Mouse (Mus musculus): Measurements from ENCODE around the gene Vstm2l. TPM values are rescaled to one million over a fixed set of nuclear protein-coding genes. Genes with fewer than 3 reads are reported as not detected.

Vstm2l gene
- total RNA-seq (2023) = not detected in 2 replicates

GRCm38 (mm10) chr2:157914105-157914764 is at the start of gene Vstm2l:
Vstm2l (plus strand) TSS chr2:157914653.

Other genes with a start within 250 kb of the Vstm2l start
- 16.9 and 21.6 TPM in 2 replicates for gene Ctnnbl1, start 177.3 kb upstream of the Vstm2l start, total RNA-seq (2023)
- 18.3 and 22.2 TPM in 2 replicates for gene Tti1, start 113.8 kb downstream of the Vstm2l start, total RNA-seq (2023)
- 32.5 and 36.5 TPM in 2 replicates for gene Rprd1b, start 113.8 kb downstream of the Vstm2l start, total RNA-seq (2023)
- gene Tgm2, start 231.8 kb downstream of the Vstm2l start, total RNA-seq (2023) = 48.3 and 61.1 TPM in 2 replicates